Mouse (Mus musculus) lung, embryonic 15.5 days (tissue): Measurements from ENCODE around the gene Ripply3. TPM values are rescaled to one million over a fixed set of nuclear protein-coding genes. Genes with fewer than 3 reads are reported as not detected.
A peak's percentile ranks its signal among the peaks of the same experiment; 100 is the strongest.

ENCODE experiments used
- ATAC-seq: fragments of 200-750 bp; cut with Nextera tagmentation; 2 replicates; pipeline ENCODE4 v1.8.0; 2017; ENCODE audit warnings: moderate number of reproducible peaks, borderline replicate concordance; ENCODE audit not compliant: low FRiP score, low TSS enrichment; ENCODE audit errors: extremely low read depth
- H3K27ac ChIP-seq: fragments of 300-500 bp; sonication (generic); 2 replicates; pipeline ENCODE4 v1.5.1; 2015; ENCODE audit warnings: moderate library complexity, mild to moderate bottlenecking, inconsistent platforms
- H3K27me3 ChIP-seq: fragments of 300-500 bp; sonication (generic); 2 replicates; pipeline ENCODE4 v1.6.1; 2015; ENCODE audit warnings: inconsistent platforms
- H3K36me3 ChIP-seq: fragments of 300-500 bp; sonication (generic); 2 replicates; pipeline ENCODE4 v1.6.1; 2015; ENCODE audit warnings: inconsistent platforms
- H3K4me1 ChIP-seq: fragments of 300-500 bp; sonication (generic); 2 replicates; pipeline ENCODE4 v1.6.1; 2015; ENCODE audit warnings: inconsistent platforms
- H3K4me2 ChIP-seq: fragments of 300-500 bp; sonication (generic); 2 replicates; pipeline ENCODE4 v1.6.1; 2015; ENCODE audit warnings: inconsistent platforms, mild to moderate bottlenecking, moderate library complexity
- H3K4me3 ChIP-seq: fragments of 300-500 bp; sonication (generic); 2 replicates; pipeline ENCODE4 v1.5.1; 2015; ENCODE audit warnings: mild to moderate bottlenecking, inconsistent platforms
- H3K9ac ChIP-seq: fragments of 300-500 bp; sonication (generic); 2 replicates; pipeline ENCODE4 v1.6.1; 2015; ENCODE audit warnings: inconsistent platforms
- H3K9me3 ChIP-seq: fragments of 300-500 bp; sonication (generic); 2 replicates; pipeline ENCODE4 v1.6.1; 2016; ENCODE audit warnings: inconsistent platforms
- WGBS: fragments of 180-500 bp; shearing (Covaris S2); methylation state at CpG from one replicate; pipeline ENCODE4 v1.1.7; 2015; 5-methylcytosine and 5-hydroxymethylcytosine counted together
- polyA plus RNA-seq: library from polyadenylated mRNA; unstranded; fragments of >200 nt; fragmentation: Nextera tagmentation; extraction: Ambion mirVana; gene quantifications from 2 replicates; pipeline ENCODE4 v1.2.1, GENCODE M21; 2015

The Ripply3 gene
- polyA plus RNA-seq, 1 experiment from 2014 or later, result 26.5 TPM

- peak; percentile 53; the same call in 1 of the 2 replicates for ATAC-seq
- no peak overlapping the region for H3K9ac ChIP-seq
- H3K4me3 ChIP-seq, result no peak overlapping the region
- H3K4me2 ChIP-seq, result peak overlapping the region; percentile 41
- H3K27me3 ChIP-seq, result peaks cover 6% of the 10 kb centered on the region; the same call in 1 of the 2 replicates
- no peaks in the 10 kb centered on the region for H3K36me3 ChIP-seq
- no peaks in the 10 kb centered on the region for H3K9me3 ChIP-seq
- no peak overlapping the region for H3K27ac ChIP-seq
- no peaks in the 10 kb centered on the region for H3K4me1 ChIP-seq
- WGBS, result 12% methylated on average over 30 of the region's 30 CpGs
These were observed 25.7 kb upstream of the Ripply3 start for GRCm38 (mm10) chr16:94302274-94303202.

GRCm38 (mm10) chr16:94303203-94303535, 25.1 kb upstream of the Ripply3 start:
- Histone ChIP-seq H3K27me3 (peaks cover 6% of the 10 kb centered on the region; the same call in 1 of the 2 replicates), H3K4me2 (peak overlapping the region; percentile 41), H3K36me3 (no peaks in the 10 kb centered on the region), H3K9ac (no peak overlapping the region), H3K4me1 (0 out of 2 replicates have a peak, but pooled peaks cover 2% of the 10 kb centered on the region), H3K4me3 (no peak overlapping the region), H3K9me3 (no peaks in the 10 kb centered on the region), H3K27ac (no peak overlapping the region)
- WGBS, result 28% methylated on average over 6 of the region's 6 CpGs
- 0 out of 2 replicates have a peak, but pooled peaks have one; percentile 45 for ATAC-seq

GRCm38 (mm10) chr16:94307526-94307925, 20.7 kb upstream of the Ripply3 start:
- Histone ChIP-seq H3K9me3 (no peaks in the 10 kb centered on the region), H3K4me3 (no peak overlapping the region), H3K4me1 (0 out of 2 replicates have a peak, but pooled peaks cover 8% of the 10 kb centered on the region), H3K4me2 (no peak overlapping the region), H3K9ac (no peak overlapping the region), H3K36me3 (no peaks in the 10 kb centered on the region), H3K27ac (no peak overlapping the region), H3K27me3 (peaks cover 6% of the 10 kb centered on the region; the same call in 1 of the 2 replicates)
- WGBS, result 71% methylated on average over 6 of the region's 6 CpGs
- no peak for ATAC-seq

GRCm38 (mm10) chr16:94307942-94308341, 20.3 kb upstream of the Ripply3 start:
- H3K36me3 ChIP-seq, result no peaks in the 10 kb centered on the region
- H3K4me1 ChIP-seq, result 0 out of 2 replicates have a peak, but pooled peaks cover 8% of the 10 kb centered on the region
- H3K4me3 ChIP-seq, result no peak overlapping the region
- no peak overlapping the region for H3K27ac ChIP-seq
- H3K9me3 ChIP-seq, result no peaks in the 10 kb centered on the region
- no peak overlapping the region for H3K4me2 ChIP-seq
- no peak for ATAC-seq
- peaks cover 4% of the 10 kb centered on the region; the same call in 1 of the 2 replicates for H3K27me3 ChIP-seq
- H3K9ac ChIP-seq, result no peak overlapping the region
- 34% methylated on average over 6 of the region's 6 CpGs for WGBS

GRCm38 (mm10) chr16:94309025-94309424, 19.2 kb upstream of the Ripply3 start:
- no peak for ATAC-seq
- H3K9me3 ChIP-seq, result no peaks in the 10 kb centered on the region
- 85% methylated on average over 4 of the region's 4 CpGs for WGBS
- no peaks in the 10 kb centered on the region for H3K27me3 ChIP-seq
- H3K4me1 ChIP-seq, result peaks cover 13% of the 10 kb centered on the region; the same call in 1 of the 2 replicates
- H3K36me3 ChIP-seq, result no peaks in the 10 kb centered on the region
- no peak overlapping the region for H3K27ac ChIP-seq
- no peak overlapping the region for H3K4me3 ChIP-seq
- no peak overlapping the region for H3K9ac ChIP-seq
- H3K4me2 ChIP-seq, result no peak overlapping the region

- Histone ChIP-seq H3K27me3 (no peaks in the 10 kb centered on the region), H3K36me3 (no peaks in the 10 kb centered on the region), H3K4me1 (peaks cover 13% of the 10 kb centered on the region; the same call in 1 of the 2 replicates), H3K9ac (no peak overlapping the region), H3K4me2 (peak overlapping the region; percentile 83; the same call in 1 of the 2 replicates), H3K4me3 (no peak overlapping the region), H3K9me3 (no peaks in the 10 kb centered on the region), H3K27ac (no peak overlapping the region)
- no peak for ATAC-seq
- WGBS, result 47% methylated on average over 1 of the region's 1 CpGs
These were observed 16.8 kb upstream of the Ripply3 start for GRCm38 (mm10) chr16:94311416-94311815.

GRCm38 (mm10) chr16:94311931-94312330, 16.3 kb upstream of the Ripply3 start:
- Histone ChIP-seq H3K4me1 (peaks cover 13% of the 10 kb centered on the region; the same call in 1 of the 2 replicates), H3K36me3 (no peaks in the 10 kb centered on the region), H3K27ac (no peak overlapping the region), H3K4me2 (peak overlapping the region; percentile 83), H3K4me3 (peak overlapping the region; percentile 79), H3K27me3 (no peaks in the 10 kb centered on the region), H3K9ac (peak overlapping the region; percentile 33; the same call in 1 of the 2 replicates), H3K9me3 (no peaks in the 10 kb centered on the region)
- ATAC-seq, result no peak
- 68% methylated on average over 4 of the region's 4 CpGs for WGBS

- Histone ChIP-seq H3K4me3 (peak overlapping the region; percentile 79), H3K27ac (peak overlapping the region; percentile 100), H3K36me3 (no peaks in the 10 kb centered on the region), H3K9me3 (no peaks in the 10 kb centered on the region), H3K4me2 (peak overlapping the region; percentile 83), H3K4me1 (peaks cover 13% of the 10 kb centered on the region; the same call in 1 of the 2 replicates), H3K27me3 (no peaks in the 10 kb centered on the region), H3K9ac (peak overlapping the region; percentile 39)
- 0% methylated on average over 20 of the region's 20 CpGs for WGBS
- ATAC-seq, result peak; percentile 89
These were observed 15.5 kb upstream of the Ripply3 start for GRCm38 (mm10) chr16:94312663-94313228.

GRCm38 (mm10) chr16:94313229-94314030, 14.8 kb upstream of the Ripply3 start, which contains the start of gene Hlcs:
Gene Hlcs (minus strand): TSS chr16:94313571.
- peak; percentile 94 for ATAC-seq
- WGBS, result under 1% methylated on average over 59 of the region's 64 CpGs

GRCm38 (mm10) chr16:94314626-94315025, 13.6 kb upstream of the Ripply3 start:
- H3K27me3 ChIP-seq, result no peaks in the 10 kb centered on the region
- H3K9me3 ChIP-seq, result no peaks in the 10 kb centered on the region
- H3K27ac ChIP-seq, result no peak overlapping the region
- no peak overlapping the region for H3K4me3 ChIP-seq
- WGBS, result 89% methylated on average over 5 of the region's 5 CpGs
- H3K4me1 ChIP-seq, result peaks cover 10% of the 10 kb centered on the region; the same call in 1 of the 2 replicates
- ATAC-seq, result no peak
- H3K36me3 ChIP-seq, result no peaks in the 10 kb centered on the region
- no peak overlapping the region for H3K9ac ChIP-seq
- H3K4me2 ChIP-seq, result no peak overlapping the region

More at GRCm38 (mm10) chr16:94313229-94314030, 14.8 kb upstream of the Ripply3 start, which contains the start of gene Hlcs:
- Histone ChIP-seq H3K27me3 (no peaks in the 10 kb centered on the region), H3K4me1 (peaks cover 10% of the 10 kb centered on the region; the same call in 1 of the 2 replicates), H3K36me3 (no peaks in the 10 kb centered on the region), H3K4me3 (peak within 1 kb of the TSS; percentile 79), H3K27ac (peak within 1 kb of the TSS; percentile 100), H3K9ac (peak within 1 kb of the TSS; percentile 93), H3K9me3 (no peaks in the 10 kb centered on the region), H3K4me2 (peak within 1 kb of the TSS; percentile 83)

GRCm38 (mm10) chr16:94315215-94315614, 13.0 kb upstream of the Ripply3 start:
- no peak for ATAC-seq
- H3K27me3 ChIP-seq, result no peaks in the 10 kb centered on the region
- no peaks in the 10 kb centered on the region for H3K36me3 ChIP-seq
- no peak overlapping the region for H3K9ac ChIP-seq
- H3K27ac ChIP-seq, result no peak overlapping the region
- H3K4me1 ChIP-seq, result peaks cover 10% of the 10 kb centered on the region; the same call in 1 of the 2 replicates
- H3K4me3 ChIP-seq, result no peak overlapping the region
- H3K9me3 ChIP-seq, result no peaks in the 10 kb centered on the region
- H3K4me2 ChIP-seq, result no peak overlapping the region
- WGBS, result 28% methylated on average over 1 of the region's 1 CpGs
